Mouse (Mus musculus) megakaryocyte, adult 5-6 weeks (primary cell): ENCODE data around the gene Cpm. TPM values are rescaled to one million over a fixed set of nuclear protein-coding genes. Genes with fewer than 3 reads are reported as not detected.
A peak's percentile ranks its signal among the peaks of the same experiment; 100 is the strongest.

Experiments used
- ATAC-seq: 2 replicates; pipeline ENCODE4 v1.8.0; 2016; ENCODE audit warnings: mild to moderate bottlenecking, inconsistent platforms; ENCODE audit not compliant: poor library complexity, severe bottlenecking
- total RNA-seq, 2 experiments: library from RNA; stranded (forward) in 1 of 2; stranded (reverse) in 1 of 2; fragments of 153-499, 151-499 nt in 1 of 2; fragments of 221-1000, 200-1000 nt in 1 of 2; gene quantifications; 2 replicates each; pipeline versions ENCODE4 v1.2.3 to v1.2.4; 2015 to 2017

Cpm gene
- total RNA-seq, 2 experiments from 2014 or later, result 0.38 TPM; not detected in 1

DNA sequence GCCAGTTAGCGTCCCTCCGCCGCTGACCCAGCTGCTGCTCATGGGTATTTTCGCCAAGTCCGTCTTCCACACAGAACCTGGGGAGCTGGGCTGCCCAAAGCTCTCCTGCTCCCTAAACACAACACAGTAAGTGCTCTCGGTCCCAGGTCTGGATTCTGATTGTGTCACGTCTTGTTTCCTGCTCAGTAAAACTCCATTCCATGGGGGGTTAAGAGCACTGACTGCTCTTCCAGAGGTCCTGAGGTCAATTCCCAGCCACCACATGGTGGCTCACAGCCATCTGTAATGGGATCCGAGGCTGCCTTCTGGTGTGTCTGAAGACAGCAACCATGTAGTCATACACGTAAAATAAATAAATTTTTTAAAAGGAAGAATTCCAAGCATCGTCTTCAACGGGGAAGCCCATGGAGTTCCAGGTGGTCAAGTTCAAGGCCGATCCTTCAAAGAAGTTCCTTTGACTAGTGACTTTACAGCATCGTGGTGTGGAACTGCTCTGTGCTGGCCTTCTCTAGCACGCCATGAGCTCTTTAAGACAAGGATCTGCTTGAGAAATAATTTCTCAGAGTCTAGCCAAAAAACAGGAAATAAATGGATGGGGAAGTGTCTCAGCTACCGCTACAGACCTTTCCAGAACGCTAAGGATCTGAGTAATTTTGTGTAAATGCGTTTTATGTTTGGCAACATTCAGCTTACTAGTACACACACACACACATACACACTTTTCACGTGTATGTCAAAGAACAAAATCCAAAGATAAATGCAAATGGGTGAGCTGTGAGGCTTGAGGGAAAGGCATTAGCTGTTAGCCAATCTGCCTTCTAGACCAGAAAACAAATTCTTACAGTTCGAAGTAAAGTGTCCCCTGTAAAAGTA is 55.2 kb downstream of the Cpm start:
- ATAC-seq, result peak; percentile 71

DNA sequence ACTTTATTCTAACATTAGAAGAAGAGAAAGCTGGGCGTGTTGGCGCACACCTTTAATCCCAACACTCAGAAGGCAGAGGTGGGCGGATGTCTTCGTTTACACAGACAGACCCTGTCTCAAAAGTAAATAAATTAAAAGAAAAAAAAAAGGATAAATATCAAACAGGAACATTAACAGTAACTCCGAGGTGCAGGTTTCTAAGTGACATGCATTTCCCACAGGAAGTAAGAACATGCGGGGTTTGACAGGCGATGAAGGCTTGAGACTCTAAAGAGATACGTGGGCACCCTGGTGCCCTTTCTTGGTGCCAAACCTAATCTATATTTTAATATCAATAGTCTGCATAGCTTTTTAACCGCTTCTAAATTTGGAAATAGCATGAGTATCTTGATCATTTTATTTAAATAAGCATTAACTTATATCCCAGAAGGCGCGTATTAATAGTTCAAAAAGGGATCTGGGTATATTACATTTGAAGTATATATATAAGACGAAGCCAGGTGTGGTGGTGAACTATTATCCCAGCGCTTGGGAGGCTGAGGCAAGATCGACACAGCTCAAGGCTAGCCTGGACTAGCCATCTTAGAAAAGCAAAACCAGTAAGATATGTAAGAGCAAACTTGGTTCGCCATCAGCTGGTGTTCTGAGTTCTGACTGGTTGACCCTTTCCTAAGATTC is 56.0 kb downstream of the Cpm start:
- no peak for ATAC-seq

DNA sequence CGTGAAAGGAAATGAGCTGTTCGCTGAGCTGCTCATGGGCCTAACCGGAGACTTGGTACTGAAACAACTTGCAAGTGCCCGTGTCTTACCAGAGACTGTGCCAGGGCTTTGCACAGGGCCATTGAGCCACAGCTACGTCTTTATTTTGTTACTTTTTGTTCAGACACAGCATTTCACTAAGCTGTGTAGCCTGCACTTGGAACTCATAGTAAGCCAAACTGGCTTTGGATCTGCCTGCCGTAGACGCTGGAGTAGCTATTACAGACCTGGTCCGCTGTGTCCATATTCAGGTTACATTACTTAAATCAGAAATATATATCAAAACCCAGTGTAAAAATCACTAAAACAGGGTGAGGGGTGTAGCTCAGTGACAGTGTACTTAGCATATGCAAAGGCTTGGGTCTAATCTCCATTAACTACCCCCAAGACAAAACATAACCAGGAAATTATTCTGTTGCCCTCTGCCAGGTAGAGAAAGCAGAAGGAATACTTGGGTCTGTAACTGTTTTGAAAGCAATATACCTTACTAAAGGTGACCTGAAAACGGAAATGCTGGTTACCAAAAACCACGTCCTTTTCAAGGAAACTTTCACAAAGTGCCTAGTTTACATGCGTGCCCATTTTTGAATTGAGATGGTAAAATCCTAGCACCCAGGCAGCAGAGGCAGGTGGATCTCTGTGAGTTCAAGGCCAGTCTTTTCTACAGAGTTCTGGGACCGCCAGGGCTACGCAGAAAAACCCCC is 56.7 kb downstream of the Cpm start:
- no peak for ATAC-seq

DNA sequence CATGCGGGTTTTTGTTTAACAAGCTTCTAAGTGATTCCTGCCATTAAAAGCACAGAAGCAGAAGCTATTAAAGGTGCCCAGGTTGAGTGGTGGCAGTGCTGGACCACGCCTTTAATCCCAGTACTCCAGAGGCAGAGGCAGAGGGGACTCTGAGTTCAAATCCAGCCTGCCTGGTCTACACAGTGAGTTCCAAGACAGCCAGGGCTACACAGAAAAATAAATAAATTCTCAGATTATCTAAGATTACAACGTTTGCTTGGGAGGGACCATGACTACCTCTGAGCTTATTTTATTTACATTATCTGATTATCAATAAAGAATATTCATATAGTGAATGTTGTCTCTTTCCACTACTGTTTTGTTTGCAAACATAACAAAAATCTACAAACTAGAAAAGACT is 57.7 kb downstream of the Cpm start:
- no peak for ATAC-seq

DNA sequence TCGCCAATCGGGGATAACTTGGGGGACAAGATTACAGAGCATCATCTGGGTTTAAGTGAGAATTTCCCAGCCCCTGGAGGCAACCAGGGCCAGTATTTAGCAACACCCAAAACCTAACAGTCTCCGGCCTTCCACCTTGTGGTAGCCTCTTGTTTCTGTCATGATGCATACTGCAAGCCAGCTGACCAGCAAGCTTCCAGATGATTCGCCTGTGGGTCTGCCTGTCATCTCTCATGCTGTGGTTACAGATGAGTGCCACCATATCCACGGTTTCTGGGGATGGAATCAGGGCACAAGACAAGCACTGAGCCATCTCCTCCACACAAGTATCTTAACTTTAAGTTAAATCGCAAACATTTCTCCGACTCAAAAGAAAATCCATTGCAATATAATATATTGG is 58.3 kb downstream of the Cpm start:
- ATAC-seq, result no peak

DNA sequence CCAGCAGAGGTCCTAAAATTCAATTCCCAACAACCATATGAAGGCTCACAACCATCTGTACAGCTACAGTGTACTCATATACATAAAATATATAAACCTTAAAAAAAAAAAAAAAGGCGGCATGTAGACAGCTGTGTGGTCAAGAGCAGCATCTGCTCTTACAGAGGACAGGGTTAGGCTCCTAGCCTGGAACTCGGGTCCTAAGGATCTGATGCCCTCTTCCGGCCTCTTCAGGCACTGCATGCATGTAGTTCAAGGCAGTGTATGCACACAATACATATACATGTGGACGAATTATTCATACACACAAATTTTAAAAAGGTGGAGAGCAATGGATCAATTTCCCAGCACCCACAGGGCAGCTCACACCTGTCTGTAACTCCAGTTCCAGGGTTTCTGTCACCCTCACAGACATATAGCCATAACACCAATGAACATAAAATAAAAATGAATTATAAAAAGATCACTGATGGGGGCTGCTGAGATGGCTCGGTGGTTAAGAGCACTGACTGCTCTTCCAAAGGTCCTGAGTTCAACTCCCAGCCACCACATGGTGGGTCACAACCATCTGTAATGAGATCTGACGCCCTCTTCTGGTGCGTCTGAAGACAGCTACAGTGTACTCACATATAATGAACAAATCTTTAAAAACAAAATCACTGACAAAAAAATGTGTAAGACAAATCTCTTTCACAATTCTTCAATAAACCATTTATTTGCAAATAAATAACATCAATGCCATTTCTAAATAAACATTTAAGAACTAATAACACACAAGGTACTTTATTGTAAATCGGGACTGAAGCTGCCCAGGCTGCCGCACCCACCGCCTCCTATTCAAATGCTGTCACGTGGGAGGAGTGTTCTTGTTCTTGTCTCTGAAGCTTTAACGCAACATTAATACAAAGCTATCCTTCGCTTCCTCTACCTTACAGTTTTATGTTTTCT is 59.2 kb downstream of the Cpm start:
- ATAC-seq, result peak; percentile 46; the same call in 1 of the 2 replicates

DNA sequence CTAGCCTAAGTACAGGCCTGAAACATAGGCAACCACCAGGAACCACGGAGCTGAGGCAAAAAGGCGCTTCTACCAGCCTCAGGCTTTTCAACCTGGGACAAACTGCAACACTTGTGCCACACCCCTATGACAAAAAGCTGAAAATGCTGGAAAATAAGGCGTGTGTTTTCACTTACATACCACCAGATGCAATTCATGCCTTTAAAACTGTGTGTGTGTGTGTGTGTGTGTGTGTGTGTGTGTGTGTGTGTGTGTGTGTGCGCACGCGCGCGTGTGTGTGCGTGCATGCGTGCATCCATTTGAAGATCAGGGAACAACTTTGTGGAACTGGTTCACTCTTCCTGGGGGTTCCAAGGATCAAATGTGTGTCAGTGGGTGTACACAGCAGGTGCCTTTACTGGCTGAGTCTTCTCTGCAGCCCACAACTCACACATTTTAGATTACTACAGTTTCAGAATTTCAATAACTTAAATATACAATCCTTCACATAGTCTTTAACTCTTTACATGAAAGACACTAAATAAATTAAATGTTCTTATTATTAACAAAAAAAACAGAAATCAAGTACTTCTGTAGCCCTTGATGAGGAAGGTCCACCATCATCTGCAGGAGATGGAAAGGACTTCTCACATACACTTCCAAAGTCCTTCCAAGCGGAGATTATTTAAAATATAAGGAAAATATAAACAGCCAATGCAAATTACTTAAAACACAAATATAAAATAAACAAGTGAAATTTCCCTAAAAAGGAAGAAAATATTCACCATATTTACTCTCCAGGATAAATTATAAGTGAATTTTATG is 60.2 kb downstream of the Cpm start:
- ATAC-seq, result no peak

DNA sequence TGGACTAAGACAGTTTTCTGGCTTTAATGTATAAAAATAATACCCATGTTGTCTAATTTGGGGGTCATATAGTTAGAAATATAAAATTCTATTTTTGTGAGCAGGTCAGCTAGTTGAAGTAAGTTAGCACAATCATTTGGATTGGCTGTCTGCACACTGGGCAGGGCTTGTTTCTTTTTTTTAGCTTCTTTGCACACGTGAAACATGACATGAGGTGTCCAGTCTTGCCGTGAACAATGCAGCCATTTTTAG is 60.7 kb downstream of the Cpm start:
- ATAC-seq, result no peak

DNA sequence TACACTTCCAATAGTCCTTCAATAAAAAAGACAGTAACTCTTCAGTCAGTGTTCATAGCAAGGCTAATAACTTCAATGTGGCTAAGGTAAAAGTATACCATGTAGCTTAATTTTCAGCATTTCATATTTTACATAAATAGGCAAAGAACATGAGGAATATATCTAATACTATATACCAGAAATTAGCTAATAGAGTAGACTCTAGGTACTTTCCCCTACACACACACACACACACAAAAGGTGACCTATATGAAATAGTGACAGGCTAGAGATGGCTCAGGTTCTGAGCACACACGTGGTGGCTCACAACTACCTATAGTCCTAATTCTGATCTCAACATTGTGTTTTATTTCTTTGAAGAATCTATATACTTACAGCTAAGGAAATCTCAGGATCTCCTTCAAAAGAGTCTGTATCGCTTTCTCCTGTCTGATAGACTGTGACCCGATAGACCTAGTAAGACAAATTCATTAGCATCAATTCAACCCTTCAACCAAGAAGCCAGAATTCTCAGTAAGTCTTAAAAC is 61.5 kb downstream of the Cpm start:
- no peak for ATAC-seq

DNA sequence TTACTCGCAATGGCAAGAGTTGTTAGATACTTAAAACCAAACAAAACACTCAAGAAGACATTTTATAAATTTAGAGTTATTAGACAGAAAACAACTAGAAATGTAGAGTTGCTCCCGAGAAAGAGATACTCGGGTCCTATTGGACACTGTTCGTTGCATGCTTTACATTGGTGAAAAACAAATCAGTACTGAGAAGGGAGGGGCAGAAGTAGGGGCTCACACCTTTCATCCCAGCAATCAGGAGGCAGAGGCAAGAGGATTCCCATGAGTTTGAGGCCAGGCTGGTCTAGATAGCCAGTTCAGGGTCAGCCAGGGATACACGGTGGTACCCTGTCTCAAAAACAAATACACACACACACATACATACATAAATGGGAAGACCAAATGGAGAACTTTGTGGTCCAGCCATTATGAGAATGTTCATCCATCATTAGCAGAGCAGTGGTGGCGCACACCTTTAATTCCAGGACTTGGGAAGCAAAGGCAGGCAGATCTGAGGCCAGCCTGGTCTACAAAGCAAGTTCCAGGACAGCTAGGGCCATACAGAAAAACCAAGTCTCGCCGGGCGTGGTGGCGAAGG is 62.2 kb downstream of the Cpm start:
- ATAC-seq, result no peak

DNA sequence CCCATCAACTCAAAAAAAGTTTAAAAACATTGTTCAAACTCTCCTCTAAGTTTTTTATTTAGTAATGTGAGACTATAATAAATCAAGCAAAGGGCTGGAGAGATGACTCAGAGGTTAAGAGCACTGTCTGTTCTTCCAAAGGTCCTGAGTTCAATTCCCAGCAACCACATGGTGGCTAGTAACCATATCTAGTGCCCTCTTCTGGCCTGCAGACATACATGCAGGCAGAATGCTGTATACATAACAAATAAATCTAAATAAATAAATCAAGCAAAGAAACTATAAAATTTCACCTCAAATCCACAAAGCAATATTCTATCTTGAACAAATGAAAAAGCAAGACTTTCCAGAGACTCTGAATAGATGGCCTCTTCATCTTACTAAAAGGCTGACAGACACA is 62.9 kb downstream of the Cpm start:
- ATAC-seq, result no peak

DNA sequence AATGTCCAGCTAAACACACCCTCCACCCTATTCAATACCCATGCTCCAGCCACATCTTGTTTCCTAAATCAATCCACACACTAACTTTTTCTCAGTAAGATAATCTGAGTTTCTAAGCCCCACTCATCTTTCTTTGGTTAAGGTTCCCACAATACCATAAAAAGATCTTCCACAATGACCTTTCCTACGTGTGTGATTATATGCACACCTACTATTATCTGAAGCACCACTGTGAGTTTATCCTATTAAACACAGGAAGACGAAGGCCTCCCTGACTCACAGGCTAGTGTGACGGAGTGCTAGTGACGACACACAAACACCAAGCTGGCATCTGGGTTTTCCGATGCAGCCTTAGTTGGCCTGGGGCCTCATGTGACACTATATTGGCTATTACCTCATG is 63.7 kb downstream of the Cpm start:
- no peak for ATAC-seq

DNA sequence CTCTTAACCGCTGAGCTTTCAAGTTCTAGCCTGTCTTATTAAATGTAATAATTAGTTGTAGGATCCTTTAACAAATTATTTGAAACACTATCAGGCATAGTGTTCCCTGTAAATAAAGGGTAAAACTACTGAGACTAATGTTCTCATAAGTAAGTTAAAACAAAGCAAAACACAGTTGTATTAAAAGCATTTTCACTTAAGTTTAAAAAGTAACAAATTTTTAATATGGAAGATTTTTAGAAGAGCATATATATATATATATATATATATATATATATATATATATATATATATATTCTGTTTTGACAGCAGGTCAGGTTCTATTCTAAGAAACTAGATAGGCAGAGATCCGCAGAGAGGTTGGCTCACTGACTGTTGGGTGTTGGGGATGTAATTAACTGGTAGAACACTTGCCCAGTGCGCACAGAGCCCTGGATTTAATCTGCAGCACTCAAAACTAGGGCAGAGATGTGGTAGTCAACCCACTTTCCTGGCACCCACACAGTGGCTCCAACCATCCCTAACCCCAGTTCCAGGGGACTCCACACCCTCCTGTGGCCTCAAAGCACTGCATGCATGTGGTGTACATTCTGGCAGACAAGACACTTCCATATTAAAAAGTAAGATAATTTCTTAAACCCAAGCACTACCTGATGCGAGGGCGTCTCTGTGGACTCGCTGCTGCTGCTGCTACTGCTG is 65.1 kb downstream of the Cpm start:
- ATAC-seq, result no peak

DNA sequence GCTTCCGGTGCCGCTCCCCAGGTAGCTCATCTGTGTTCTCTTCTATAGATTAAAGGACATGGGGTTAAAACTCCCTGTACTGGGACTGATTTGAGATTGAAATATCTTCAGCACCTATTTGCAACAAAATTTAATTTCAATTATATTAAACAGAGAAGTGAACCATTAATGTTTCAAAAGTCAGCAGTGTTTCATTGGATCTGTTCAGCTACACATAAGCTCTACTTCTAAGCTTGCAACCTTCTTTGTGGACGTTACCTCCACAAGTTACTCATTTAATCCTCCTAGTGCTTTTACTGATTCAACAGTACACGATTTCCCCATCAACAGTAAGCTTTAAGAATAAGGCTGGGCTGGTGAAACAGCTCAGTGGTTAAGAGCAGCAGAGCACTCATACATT is 65.7 kb downstream of the Cpm start:
- ATAC-seq, result no peak

DNA sequence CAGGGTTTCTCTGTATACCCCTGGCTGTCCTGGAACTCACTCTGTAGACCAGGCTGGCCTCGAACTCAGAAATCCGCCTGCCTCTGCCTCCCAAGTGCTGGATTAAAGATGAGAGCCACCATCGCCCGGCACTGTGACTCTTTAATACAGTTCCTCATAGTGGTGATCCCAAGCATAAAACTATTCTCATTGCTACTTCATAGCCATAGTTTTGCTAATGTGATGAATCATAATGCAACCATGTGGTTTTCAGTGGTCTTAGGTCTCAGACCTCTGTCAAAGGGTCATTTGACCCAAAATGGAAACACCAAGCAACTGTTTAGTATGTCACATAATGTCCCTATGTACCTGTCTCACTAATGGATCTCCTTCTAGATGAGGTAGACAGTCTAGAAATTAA is 66.3 kb downstream of the Cpm start:
- ATAC-seq, result no peak

DNA sequence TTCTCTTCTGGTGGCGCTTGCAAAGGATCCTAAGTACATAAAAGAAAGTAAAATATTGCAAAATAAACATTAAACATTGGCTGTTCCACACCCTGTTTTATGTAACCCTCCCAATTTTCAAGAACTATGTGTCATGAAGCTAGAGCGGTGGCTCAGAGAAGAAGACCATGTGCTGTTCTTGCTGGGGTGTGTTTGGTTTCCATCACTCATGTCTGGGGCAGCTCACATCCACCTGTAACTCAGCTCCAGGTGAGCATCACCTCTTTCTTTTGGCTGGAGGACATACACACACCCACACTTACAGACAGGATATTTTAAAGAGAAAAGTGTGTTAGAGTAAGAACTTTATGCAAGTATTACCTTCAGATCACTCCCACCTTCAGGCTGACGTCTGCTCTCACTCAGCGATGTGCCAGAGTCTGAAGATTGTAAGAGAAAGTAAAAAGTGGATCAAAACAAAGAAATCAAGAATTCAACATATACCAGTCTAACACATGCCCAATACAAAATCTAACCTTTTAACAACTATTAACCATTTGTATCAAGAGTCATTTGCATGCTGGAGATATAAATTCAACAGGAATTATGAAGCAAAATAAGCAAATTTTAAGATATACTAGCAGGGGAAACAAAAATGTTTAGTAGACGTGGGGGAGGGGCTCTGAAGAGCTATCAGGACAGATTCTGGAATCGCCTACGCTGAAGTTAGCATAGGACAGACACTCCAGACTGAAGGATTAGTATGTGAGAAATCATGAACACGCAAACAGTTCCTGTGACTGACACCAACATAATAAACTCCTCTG is 66.9 kb downstream of the Cpm start:
- no peak for ATAC-seq

DNA sequence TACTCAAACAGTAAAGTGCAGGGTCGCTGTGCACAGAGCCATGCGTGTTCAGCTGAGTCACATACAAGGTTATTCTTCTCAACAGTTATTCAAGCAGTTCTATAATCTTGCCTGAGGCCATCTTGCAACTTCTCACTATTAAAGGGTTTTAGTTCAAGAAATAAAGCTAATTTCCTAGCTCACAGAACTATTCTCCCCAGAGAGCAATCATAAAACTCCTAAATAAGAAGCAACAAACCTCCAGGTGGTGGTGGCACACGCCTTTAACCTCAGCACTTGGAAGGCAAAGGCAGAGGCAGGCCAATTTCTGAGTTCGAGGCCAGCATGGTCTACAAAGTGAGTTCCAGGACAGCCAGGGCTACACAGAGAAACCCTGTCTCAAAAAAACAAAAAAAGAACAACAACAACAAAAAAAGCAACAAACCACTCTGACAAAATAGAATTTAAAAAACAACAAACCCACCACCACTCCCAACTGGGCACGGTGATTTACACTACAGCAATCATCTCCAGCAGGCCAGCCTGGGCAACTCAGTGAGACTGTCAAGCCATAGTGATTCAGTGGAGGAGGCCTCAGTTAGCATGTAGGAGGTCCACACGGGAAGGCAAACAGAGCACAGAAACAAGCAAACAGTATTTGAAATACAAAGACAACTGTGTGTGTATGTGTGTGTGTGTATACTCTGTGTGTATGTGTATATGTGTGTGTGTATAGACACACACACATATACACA is 67.7 kb downstream of the Cpm start:
- ATAC-seq, result no peak
